Mouse (Mus musculus) heart, embryonic 12.5 days (tissue): ENCODE data around the gene Cryzl2. TPM values are rescaled to one million over a fixed set of nuclear protein-coding genes. Genes with fewer than 3 reads are reported as not detected.

Experiments used
- ATAC-seq: fragments of 200-750 bp; cut with Nextera tagmentation; 2 replicates; pipeline ENCODE4 v1.8.0; 2017; ENCODE audit warnings: moderate TSS enrichment, moderate library complexity; ENCODE audit not compliant: insufficient number of reproducible peaks, low FRiP score
- H3K27ac ChIP-seq: fragments of 300-500 bp; sonication (generic); 2 replicates; pipeline ENCODE4 v1.5.1; 2016; ENCODE audit warnings: mild to moderate bottlenecking, moderate library complexity; ENCODE audit not compliant: poor library complexity, severe bottlenecking
- H3K27me3 ChIP-seq: fragments of 300-500 bp; sonication (generic); replicated peaks from 2 replicates; pipeline ENCODE4 v1.6.1; 2016; ENCODE audit warnings: mild to moderate bottlenecking, moderate library complexity
- H3K36me3 ChIP-seq: fragments of 300-500 bp; sonication (generic); 2 replicates; pipeline ENCODE4 v1.6.1; 2016; ENCODE audit warnings: mild to moderate bottlenecking, moderate library complexity
- H3K4me1 ChIP-seq: fragments of 300-500 bp; sonication (generic); replicated peaks from 2 replicates; pipeline ENCODE4 v1.6.1; 2016; ENCODE audit warnings: mild to moderate bottlenecking
- H3K4me2 ChIP-seq: fragments of 300-500 bp; sonication (generic); 2 replicates; pipeline ENCODE4 v1.6.1; 2016; ENCODE audit warnings: mild to moderate bottlenecking, moderate library complexity
- H3K4me3 ChIP-seq: fragments of 300-500 bp; sonication (generic); 2 replicates; pipeline ENCODE4 v1.5.1; 2016; ENCODE audit warnings: mild to moderate bottlenecking
- H3K9ac ChIP-seq: fragments of 300-500 bp; sonication (generic); 2 replicates; pipeline ENCODE4 v1.6.1; 2016; ENCODE audit warnings: mild to moderate bottlenecking, moderate library complexity
- H3K9me3 ChIP-seq: fragments of 300-500 bp; sonication (generic); replicated peaks from 2 replicates; pipeline ENCODE4 v1.6.1; 2016; ENCODE audit warnings: mild to moderate bottlenecking, moderate library complexity
- WGBS: fragments of 180-500 bp; shearing (Covaris S2); methylation state at CpG from one replicate; pipeline ENCODE4 v1.1.7; 2016; 5-methylcytosine and 5-hydroxymethylcytosine counted together
- polyA plus RNA-seq: library from polyadenylated mRNA; unstranded; fragments of >200 nt; fragmentation: Nextera tagmentation; extraction: Ambion mirVana; gene quantifications from 2 replicates; pipeline ENCODE4 v1.2.1, GENCODE M21; 2016

Cryzl2 gene
- polyA plus RNA-seq, 1 experiment from 2014 or later = 28.4 TPM

DNA sequence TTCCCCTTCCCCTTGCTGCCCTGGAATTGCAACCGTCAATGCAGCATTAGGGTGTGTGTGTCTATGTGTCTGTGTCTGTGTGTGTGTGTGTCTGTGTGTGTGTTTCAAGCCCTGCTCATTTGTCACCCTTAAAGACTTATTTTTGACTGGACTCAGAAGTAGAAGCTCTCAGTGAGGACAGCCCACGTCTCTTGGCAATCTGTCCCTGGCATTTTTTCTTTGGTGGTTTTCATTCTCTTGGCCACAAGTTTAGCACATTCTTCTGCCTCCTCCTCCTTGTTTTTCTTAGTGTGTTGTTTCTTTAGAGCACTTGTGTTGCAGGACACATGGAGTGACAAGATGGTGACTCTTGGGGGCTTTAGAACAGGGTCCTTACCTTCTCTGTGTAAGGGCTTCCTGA lies 17.9 kb downstream of the Cryzl2 start:
- 72% methylated on average over 2 of the region's 2 CpGs for WGBS
- no peak overlapping the region for H3K4me3 ChIP-seq
- no peak overlapping the region for H3K27ac ChIP-seq
- H3K36me3 ChIP-seq = peaks cover 22% of the 10 kb centered on the region
- H3K4me2 ChIP-seq = no peak overlapping the region
- H3K27me3 ChIP-seq = no peaks in the 10 kb centered on the region
- H3K9ac ChIP-seq = no peak overlapping the region
- H3K9me3 ChIP-seq = 0 out of 2 replicates have a peak, but pooled peaks cover 3% of the 10 kb centered on the region
- peaks cover 7% of the 10 kb centered on the region; the same call in 1 of the 2 replicates for H3K4me1 ChIP-seq
- no peak for ATAC-seq

DNA sequence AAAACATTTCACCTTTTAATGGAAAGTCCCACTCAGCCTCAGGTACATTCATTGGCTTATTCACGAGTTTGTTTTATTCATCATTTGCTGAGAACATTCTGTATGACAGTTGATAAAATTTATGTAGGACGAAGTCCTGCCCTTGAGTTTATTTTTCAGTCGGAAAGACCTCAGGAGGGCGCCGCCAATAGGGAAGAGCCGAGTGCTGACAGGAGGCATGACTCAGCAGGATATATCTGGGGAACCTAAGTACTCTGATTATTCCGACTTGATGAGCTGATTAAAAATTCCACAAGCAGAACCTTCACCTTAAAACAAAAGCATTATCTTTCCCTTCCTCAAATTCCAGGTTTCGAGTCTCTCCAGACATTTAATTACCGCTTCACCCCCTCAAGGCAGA lies 21.7 kb downstream of the Cryzl2 start:
- H3K9ac ChIP-seq = no peak overlapping the region
- H3K27ac ChIP-seq = no peak overlapping the region
- 0 out of 2 replicates have a peak, but pooled peaks cover 3% of the 10 kb centered on the region for H3K9me3 ChIP-seq
- peaks cover 10% of the 10 kb centered on the region for H3K36me3 ChIP-seq
- H3K27me3 ChIP-seq = no peaks in the 10 kb centered on the region
- WGBS = 16% methylated on average over 9 of the region's 9 CpGs
- peaks cover 7% of the 10 kb centered on the region; the same call in 1 of the 2 replicates for H3K4me1 ChIP-seq
- ATAC-seq = no peak
- H3K4me2 ChIP-seq = no peak overlapping the region
- no peak overlapping the region for H3K4me3 ChIP-seq

DNA sequence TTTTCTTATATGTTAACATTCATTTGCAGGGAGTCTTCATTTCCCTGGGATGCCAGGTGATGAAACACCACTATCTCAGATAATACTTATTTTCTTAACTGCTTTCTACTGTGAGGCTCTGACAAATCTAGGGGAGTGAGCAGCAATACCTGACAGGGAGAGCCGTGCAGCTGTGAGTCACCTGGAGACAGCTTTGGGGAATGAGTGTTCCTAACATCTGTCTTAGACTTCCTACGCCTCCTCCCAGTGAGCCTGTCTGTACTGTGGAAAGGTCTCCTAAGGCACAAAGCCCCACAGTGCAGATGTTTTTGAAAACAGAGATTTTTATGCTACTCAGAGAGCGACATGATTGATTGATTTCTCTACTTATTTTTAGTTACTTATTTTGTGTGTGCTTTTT lies 22.5 kb downstream of the Cryzl2 start:
- no peak overlapping the region for H3K9ac ChIP-seq
- no peak overlapping the region for H3K4me3 ChIP-seq

DNA sequence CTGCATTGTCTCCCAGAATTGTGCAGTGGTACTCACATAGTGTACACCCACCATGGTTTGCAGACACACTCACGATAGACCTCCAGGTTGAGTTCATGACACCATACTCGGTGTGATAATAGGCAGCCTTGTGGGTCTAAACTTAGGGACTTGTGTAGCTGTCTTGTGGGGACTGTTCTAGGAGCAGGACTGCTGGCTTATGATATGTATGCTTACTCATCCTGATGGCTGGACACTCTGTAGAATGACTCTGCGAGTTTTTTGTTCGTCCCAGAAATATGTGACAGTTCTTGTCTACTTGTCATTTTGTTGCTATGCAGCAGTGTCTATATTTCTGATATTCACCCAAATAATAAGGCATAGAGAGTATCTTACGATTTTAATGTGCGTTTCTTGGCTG lies 23.3 kb downstream of the Cryzl2 start:
- Histone ChIP-seq H3K4me2 (no peak overlapping the region), H3K27me3 (no peaks in the 10 kb centered on the region), H3K9me3 (0 out of 2 replicates have a peak, but pooled peaks cover 3% of the 10 kb centered on the region), H3K4me3 (no peak overlapping the region), H3K27ac (no peak overlapping the region), H3K4me1 (peaks cover 7% of the 10 kb centered on the region; the same call in 1 of the 2 replicates), H3K9ac (no peak overlapping the region), H3K36me3 (peaks cover 10% of the 10 kb centered on the region)
- WGBS = 78% methylated on average over 6 of the region's 6 CpGs
- peak; percentile 76; the same call in 1 of the 2 replicates for ATAC-seq

More for the DNA sequence above, 22.5 kb downstream of the Cryzl2 start:
- no peaks in the 10 kb centered on the region for H3K27me3 ChIP-seq
- WGBS = 67% methylated on average over 3 of the region's 3 CpGs
- no peak for ATAC-seq
- no peak overlapping the region for H3K27ac ChIP-seq
- peaks cover 7% of the 10 kb centered on the region; the same call in 1 of the 2 replicates for H3K4me1 ChIP-seq
- no peak overlapping the region for H3K4me2 ChIP-seq
- peaks cover 10% of the 10 kb centered on the region for H3K36me3 ChIP-seq
- 0 out of 2 replicates have a peak, but pooled peaks cover 3% of the 10 kb centered on the region for H3K9me3 ChIP-seq

DNA sequence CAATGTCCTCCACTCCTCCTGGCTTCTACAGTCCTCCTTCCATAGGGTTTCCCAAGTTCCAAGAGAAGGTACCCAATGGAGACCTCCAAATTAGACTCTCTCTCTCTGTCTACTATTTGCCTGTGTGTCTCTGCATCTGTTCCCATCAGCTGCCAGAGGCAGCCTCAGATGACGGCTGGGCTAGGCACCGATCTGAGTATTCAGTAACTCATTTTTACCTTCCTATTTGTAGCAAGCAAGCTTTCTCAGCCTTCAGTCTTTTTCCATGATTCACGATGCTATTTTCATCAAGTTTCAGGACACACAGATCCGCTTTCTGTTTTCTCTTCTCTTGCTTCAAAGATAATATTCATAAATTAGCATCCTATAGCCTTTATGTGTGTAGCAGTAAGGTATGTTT lies 25.8 kb downstream of the Cryzl2 start:
- Histone ChIP-seq H3K4me3 (no peak overlapping the region), H3K9ac (no peak overlapping the region), H3K27ac (no peak overlapping the region), H3K27me3 (no peaks in the 10 kb centered on the region), H3K4me2 (no peak overlapping the region), H3K4me1 (peaks cover 7% of the 10 kb centered on the region; the same call in 1 of the 2 replicates), H3K36me3 (0 out of 2 replicates have a peak, but pooled peaks cover 5% of the 10 kb centered on the region), H3K9me3 (no peaks in the 10 kb centered on the region)
- ATAC-seq = no peak
- WGBS = 91% methylated on average over 4 of the region's 4 CpGs

DNA sequence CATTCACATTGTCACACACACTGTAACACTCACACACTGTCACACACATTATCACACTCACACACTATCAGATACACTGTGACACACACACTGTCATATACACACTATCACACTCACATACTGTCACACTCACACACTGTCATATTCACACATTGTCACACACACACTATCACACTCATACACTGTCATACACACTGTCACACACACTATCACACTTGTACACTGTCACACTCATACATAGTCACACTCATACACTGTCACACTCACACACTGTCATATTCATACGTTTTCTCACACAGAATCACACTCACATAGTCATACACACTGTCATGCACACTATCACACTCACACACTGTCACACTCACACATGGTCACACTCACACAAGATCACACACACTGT lies 42.3 kb downstream of the Cryzl2 start:
- ATAC-seq = no peak
- Histone ChIP-seq H3K9me3 (0 out of 2 replicates have a peak, but pooled peaks cover 6% of the 10 kb centered on the region), H3K4me3 (no peak overlapping the region), H3K27me3 (no peaks in the 10 kb centered on the region), H3K9ac (no peak overlapping the region), H3K4me1 (peaks cover 6% of the 10 kb centered on the region), H3K4me2 (no peak overlapping the region), H3K36me3 (no peaks in the 10 kb centered on the region), H3K27ac (no peak overlapping the region)
- 81% methylated on average over 1 of the region's 1 CpGs for WGBS

DNA sequence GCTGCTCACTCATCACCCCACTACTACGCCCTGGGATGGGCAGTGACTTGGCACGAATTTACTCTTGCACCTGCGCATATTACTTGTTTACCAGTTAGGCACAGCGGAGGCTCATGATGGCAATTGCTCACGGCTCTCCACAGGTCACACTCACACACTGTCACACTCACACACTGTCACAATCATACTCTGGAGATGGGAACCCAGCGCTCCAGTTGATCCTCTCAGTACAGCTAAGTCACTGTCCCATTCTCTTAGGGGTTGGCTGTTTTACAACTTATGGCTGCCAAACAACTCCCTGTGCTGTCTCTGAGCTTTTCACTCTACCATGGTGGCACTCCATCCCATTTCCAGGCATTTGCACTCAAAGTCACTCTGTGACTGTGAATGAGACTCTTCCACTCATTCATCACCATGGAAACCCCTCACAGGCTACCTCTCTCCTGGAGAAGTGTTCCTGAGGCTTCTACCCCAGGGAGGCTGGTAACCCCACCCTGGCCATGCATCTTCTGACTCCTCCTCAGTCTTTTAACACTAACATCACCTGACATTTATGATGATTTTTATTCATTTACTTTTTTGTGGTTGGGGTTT lies 43.1 kb downstream of the Cryzl2 start:
- no peaks in the 10 kb centered on the region for H3K4me1 ChIP-seq
- H3K27ac ChIP-seq = no peak overlapping the region

DNA sequence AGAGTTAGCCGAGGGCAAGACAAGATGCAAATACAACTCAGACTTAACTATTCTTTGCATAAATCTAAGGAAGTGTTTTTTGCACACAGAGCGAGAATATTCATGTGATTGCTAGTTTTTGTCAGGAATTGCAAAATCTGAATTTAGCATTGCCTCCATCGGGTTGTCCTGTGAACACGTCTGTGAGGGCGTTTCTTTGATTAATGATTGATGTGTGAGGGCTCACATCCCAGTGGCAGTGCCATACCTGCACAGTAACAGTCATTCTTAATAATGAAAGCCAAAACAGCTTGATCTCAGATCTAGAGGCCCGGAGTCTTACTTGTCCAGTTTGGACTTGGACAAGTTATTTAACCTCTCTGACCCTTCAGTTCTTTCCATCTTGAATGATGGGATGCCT lies 44.7 kb downstream of the Cryzl2 start:
- 78% methylated on average over 6 of the region's 6 CpGs for WGBS
- Histone ChIP-seq H3K27me3 (no peaks in the 10 kb centered on the region), H3K9me3 (0 out of 2 replicates have a peak, but pooled peaks cover 6% of the 10 kb centered on the region), H3K4me2 (no peak overlapping the region), H3K4me1 (0 out of 2 replicates have a peak, but pooled peaks cover 4% of the 10 kb centered on the region), H3K9ac (no peak overlapping the region), H3K27ac (no peak overlapping the region), H3K4me3 (no peak overlapping the region), H3K36me3 (no peaks in the 10 kb centered on the region)
- ATAC-seq = no peak

More for the DNA sequence above, 43.1 kb downstream of the Cryzl2 start:
- no peak overlapping the region for H3K4me2 ChIP-seq
- no peak overlapping the region for H3K4me3 ChIP-seq
- 0 out of 2 replicates have a peak, but pooled peaks cover 6% of the 10 kb centered on the region for H3K9me3 ChIP-seq
- WGBS = 89% methylated on average over 6 of the region's 6 CpGs
- no peak overlapping the region for H3K9ac ChIP-seq
- ATAC-seq = no peak
- H3K27me3 ChIP-seq = no peaks in the 10 kb centered on the region
- no peaks in the 10 kb centered on the region for H3K36me3 ChIP-seq

DNA sequence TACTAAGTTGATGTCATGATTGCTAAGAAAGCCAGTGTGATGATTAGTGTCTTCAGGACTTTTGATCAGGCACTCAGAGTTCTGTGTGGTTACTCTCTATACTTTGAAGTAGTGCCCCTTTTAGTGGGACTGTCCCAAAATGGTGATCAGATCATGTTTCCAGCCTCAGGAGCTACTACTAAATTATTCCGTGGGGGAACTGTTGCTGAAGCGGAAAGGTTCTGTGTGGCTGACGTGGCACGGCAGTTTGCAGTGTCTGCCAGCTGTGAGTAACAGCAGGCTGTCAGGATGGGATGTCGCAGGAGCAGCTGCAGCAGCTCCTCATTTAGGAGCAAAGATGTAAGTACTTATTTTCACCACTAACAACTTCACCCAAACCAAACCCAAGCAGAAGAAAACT lies 48.1 kb downstream of the Cryzl2 start, which contains the start of gene Sec16b:
Sec16b (plus strand) TSS at position 207 of the 400 bp plus-strand sequence.
- Histone ChIP-seq H3K4me3 (no peak within 1 kb of the TSS), H3K36me3 (no peaks in the 10 kb centered on the region), H3K9ac (no peak within 1 kb of the TSS), H3K27me3 (no peaks in the 10 kb centered on the region), H3K4me2 (no peak within 1 kb of the TSS), H3K9me3 (no peaks in the 10 kb centered on the region), H3K4me1 (peaks cover 16% of the 10 kb centered on the region), H3K27ac (no peak within 1 kb of the TSS)
- ATAC-seq = no peak
- WGBS = 32% methylated on average over 5 of the region's 5 CpGs

DNA sequence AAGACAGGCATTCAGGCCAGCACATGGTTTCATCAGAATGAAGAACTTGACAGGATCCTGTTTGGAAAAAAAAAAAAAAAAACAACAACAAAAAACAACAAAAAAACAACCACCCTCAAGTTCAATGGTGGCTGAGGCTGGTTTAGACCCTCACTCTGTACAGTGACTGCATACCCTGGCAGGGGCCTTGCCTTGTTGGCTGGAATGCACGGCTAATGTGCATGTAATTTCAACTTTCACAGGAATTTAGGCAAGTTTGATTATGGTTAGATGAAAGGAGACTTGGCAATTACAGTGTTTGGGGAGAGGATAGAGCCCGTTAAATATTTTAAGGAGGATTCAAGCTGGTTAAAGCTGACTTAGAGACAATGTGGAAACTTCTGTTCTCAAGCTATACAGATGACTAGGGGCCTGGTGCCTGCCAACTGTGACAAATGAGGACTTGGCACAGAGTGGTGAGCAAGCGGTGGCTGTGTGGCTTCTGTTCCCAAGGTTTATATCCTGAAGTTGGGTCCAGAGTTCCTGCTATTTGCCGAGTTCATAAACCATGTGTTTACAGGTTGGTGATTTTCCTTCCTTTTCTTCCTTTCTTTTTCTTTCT lies 48.7 kb downstream of the Cryzl2 start:
- no peak for ATAC-seq
- H3K4me2 ChIP-seq = no peak overlapping the region
- peaks cover 16% of the 10 kb centered on the region for H3K4me1 ChIP-seq
- H3K9ac ChIP-seq = no peak overlapping the region
- no peaks in the 10 kb centered on the region for H3K9me3 ChIP-seq
- no peaks in the 10 kb centered on the region for H3K36me3 ChIP-seq
- no peak overlapping the region for H3K27ac ChIP-seq
- H3K27me3 ChIP-seq = no peaks in the 10 kb centered on the region
- H3K4me3 ChIP-seq = no peak overlapping the region
- WGBS = 62% methylated on average over 4 of the region's 4 CpGs

DNA sequence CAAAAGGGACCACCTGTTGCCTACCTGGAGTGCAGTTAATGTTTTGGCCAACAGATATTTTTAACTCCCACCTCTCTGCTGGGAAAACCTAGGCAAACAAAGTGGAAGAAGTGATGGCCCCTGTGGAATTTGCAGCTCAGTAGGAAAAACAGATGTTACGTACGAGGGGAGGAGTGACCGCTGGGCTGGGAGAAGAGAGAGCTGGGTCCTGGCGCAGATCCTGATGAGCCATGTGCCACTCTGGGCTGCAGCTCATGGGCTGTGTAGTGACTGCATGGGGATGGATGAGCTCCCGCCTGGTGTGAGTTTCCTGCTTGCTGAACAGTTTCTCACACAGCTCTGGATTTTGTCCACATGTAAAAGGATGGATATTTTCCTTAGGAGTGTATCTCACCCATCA lies 49.4 kb downstream of the Cryzl2 start:
- ATAC-seq = no peak
- WGBS = 38% methylated on average over 5 of the region's 5 CpGs
- Histone ChIP-seq H3K4me2 (no peak overlapping the region), H3K27me3 (no peaks in the 10 kb centered on the region), H3K9me3 (no peaks in the 10 kb centered on the region), H3K4me3 (no peak overlapping the region), H3K27ac (no peak overlapping the region), H3K4me1 (peaks cover 18% of the 10 kb centered on the region), H3K9ac (no peak overlapping the region), H3K36me3 (no peaks in the 10 kb centered on the region)
